Mouse (Mus musculus): ENCODE measurements around the gene Tnip2.

DNA sequence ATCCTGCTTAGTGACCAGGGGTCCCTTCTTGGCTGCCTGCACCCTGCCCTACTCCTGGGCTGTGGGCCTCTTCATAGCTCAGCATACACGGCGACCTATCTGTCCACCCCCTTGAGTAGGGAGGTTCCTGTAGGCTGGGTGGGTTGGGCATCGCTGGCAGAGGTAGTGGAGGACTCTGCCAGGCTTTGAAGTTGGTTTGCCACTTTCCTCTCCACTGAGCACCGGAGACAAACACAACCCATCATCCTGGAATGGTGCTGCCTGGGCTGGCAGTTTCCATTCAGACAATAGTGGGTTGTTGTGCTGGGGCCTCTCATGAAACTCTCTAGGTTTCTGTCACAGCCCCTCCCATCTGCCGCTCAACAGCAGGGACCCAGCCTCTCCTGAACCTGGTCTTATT, 16.3 kb upstream of the Tnip2 start:
- TF ChIP-seq MAFK (IDR thresholded peaks at IDR 0.05; ENCODE audit: insufficient read depth, low read depth, low read length): no peak
- TF ChIP-seq CHD2 (IDR thresholded peaks at IDR 0.05; ENCODE audit: low read depth, low read length): no peak

All from ES-E14 (cell line).